Mouse (Mus musculus): ENCODE measurements around the gene Ccdc78.

GRCm38 (mm10) chr17:25783861-25784574 lies 2.4 kb upstream of the Ccdc78 start:
- TF ChIP-seq ZNF384 (IDR thresholded peaks at IDR 0.05; ENCODE audit: low read depth, low read length) = no peak
- TF ChIP-seq MAFK (IDR thresholded peaks at IDR 0.05; ENCODE audit: insufficient read depth, low read depth, low read length) = no peak
- TF ChIP-seq CHD2 (IDR thresholded peaks at IDR 0.05; ENCODE audit: low read depth, low read length) = no peak
- TF ChIP-seq ZC3H11A (IDR thresholded peaks at IDR 0.05; ENCODE audit: borderline replicate concordance, low read depth, low read length) = no peak
- no peak for TF ChIP-seq HCFC1 (IDR thresholded peaks at IDR 0.05; ENCODE audit: borderline replicate concordance, insufficient read depth, low read length)

Data from ES-E14 (cell line).